Mouse (Mus musculus): ENCODE results near the gene Exd1.

DNA sequence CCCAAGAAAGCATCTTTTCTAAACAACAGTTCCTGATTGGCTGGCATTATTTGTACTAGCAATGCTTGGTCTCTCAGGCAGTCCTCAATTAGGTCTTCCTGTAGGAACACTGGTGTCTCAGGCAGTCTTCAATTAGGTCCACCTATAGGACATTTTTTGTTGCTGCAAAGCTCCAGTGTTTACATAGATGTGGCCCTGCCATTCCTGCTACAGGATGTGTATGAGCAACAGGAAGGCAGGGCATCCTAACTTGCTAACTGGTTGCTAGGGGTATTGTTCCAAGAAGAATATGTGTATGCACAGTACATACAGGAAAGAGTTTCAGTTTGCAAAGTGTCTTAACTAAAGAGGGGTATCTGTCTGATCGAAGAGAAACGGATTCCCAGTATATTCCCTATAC, 51.3 kb downstream of the Exd1 start:
- TF ChIP-seq CTCF (IDR thresholded peaks at IDR 0.05; ENCODE audit: borderline replicate concordance, control insufficient read depth, extremely low read depth, insufficient read depth, low read length, poor library complexity) (no peak), POLR2A (IDR thresholded peaks at IDR 0.05; ENCODE audit: control insufficient read depth, extremely low read depth, insufficient read depth, low read length, poor library complexity) (no peak)

Measured in thymus, adult 2 months (tissue).